Mouse (Mus musculus) Patski (cell line): ENCODE measurements around the gene Ubl7. TPM values are rescaled to one million over a fixed set of nuclear protein-coding genes. Genes with fewer than 3 reads are reported as not detected.

ENCODE experiments used
- ATAC-seq: fragments of 100-300 bp; one replicate; pipeline ENCODE4 v1.8.0; 2021
- CTCF ChIA-PET: fragments of 350-600 bp; sonication (Branson Sonifier 250); formaldehyde crosslinking; loops from one replicate; lab custom pipeline; 2022; ENCODE audit warnings: inconsistent platforms; lab: Charles Lee
- POLR2A ChIA-PET: fragments of 350-600 bp; sonication (Branson Sonifier 250); formaldehyde crosslinking; loops from one replicate; lab custom pipeline; 2022; ENCODE audit warnings: antibody characterized with exemption, inconsistent platforms; lab: Charles Lee
- DNase-seq: peaks from one replicate; pipeline ENCODE4 v3.0.0-alpha.2; 2011; ENCODE audit warnings: low read depth, low spot score
- H3K27me3 ChIP-seq: fragments of 371-371 bp; one replicate; pipeline ENCODE4 v1.5.1; 2021
- CTCF ChIP-seq: fragments of 100-300 bp; IDR thresholded peaks from one replicate; pipeline ENCODE4 v1.5.1; 2021
- in situ Hi-C: fragments of 300-500 bp; cut with MboI; formaldehyde crosslinking; loops from 3 replicates; pipeline ENCODE4 v1.11.1; 2018; ENCODE audit warnings: low pct_unique_long_range_greater_than_20kb, mixed read lengths
- polyA plus RNA-seq: library from polyadenylated mRNA; unstranded; gene quantifications from one replicate; pipeline ENCODE4 v1.2.3, GENCODE M21; 2021

Ubl7 gene
- polyA plus RNA-seq, 1 experiment from 2014 or later: 87.3 TPM

GRCm38 (mm10) chr9:57944572-57944971 lies 33.8 kb downstream of the Ubl7 start:
- TF ChIP-seq CTCF: no peak
- in situ Hi-C loops: no loop called here
- ChIA-PET POLR2A (no interaction called here), CTCF (no interaction called here)
- DNase-seq: no peak
- H3K27me3 ChIP-seq: no peaks in the 10 kb centered on the region
- no peak for ATAC-seq

GRCm38 (mm10) chr9:57945771-57946616 lies 35.2 kb downstream of the Ubl7 start:
- CTCF ChIA-PET: interaction anchor here (0.8 to 1.6 kb wide), 3 partner anchors 10 to 49 kb away, joined by 3 to 5 read pairs (median 4); no protein-coding TSS in a partner anchor
- H3K27me3 ChIP-seq: no peaks in the 10 kb centered on the region
- in situ Hi-C loops: no loop called here
- POLR2A ChIA-PET: no interaction called here
- TF ChIP-seq CTCF: no peak
- DNase-seq: no peak
- ATAC-seq: no peak

- ChIA-PET POLR2A (no interaction called here), CTCF (interaction anchor here (1.3 to 1.6 kb wide), 4 partner anchors 11 to 47 kb away, joined by 3 to 8 read pairs (median 4); no protein-coding TSS in a partner anchor)
- TF ChIP-seq CTCF: no peak
- in situ Hi-C loops: no loop called here
- no peaks in the 10 kb centered on the region for H3K27me3 ChIP-seq
- ATAC-seq: no peak
- no peak for DNase-seq
Observed at GRCm38 (mm10) chr9:57947381-57948030, 36.7 kb downstream of the Ubl7 start.

GRCm38 (mm10) chr9:57948333-57948931 lies 37.7 kb downstream of the Ubl7 start:
- no peak for TF ChIP-seq CTCF
- in situ Hi-C loops: no loop called here
- no peaks in the 10 kb centered on the region for H3K27me3 ChIP-seq
- ChIA-PET CTCF (no interaction called here), POLR2A (interaction anchor here (1.1 kb wide), 1 partner anchor 19 kb away, joined by 3 read pairs; no protein-coding TSS in a partner anchor)
- ATAC-seq (no peak), DNase-seq (no peak)

GRCm38 (mm10) chr9:57949102-57949704 lies 38.4 kb downstream of the Ubl7 start:
- H3K27me3 ChIP-seq: no peaks in the 10 kb centered on the region
- no peak for DNase-seq
- ChIA-PET CTCF (no interaction called here), POLR2A (interaction anchor here (1.1 kb wide), 1 partner anchor 20 kb away, joined by 3 read pairs; no protein-coding TSS in a partner anchor)
- TF ChIP-seq CTCF: no peak
- in situ Hi-C loops: no loop called here
- peak; percentile 24 for ATAC-seq

- no peak for ATAC-seq
- DNase-seq: no peak
- in situ Hi-C loops: no loop called here
- ChIA-PET CTCF (no interaction called here), POLR2A (interaction anchor here (1.1 kb wide), 1 partner anchor 20 kb away, joined by 3 read pairs; no protein-coding TSS in a partner anchor)
- no peak for TF ChIP-seq CTCF
- H3K27me3 ChIP-seq: no peaks in the 10 kb centered on the region
Observed at GRCm38 (mm10) chr9:57949879-57950278, 39.1 kb downstream of the Ubl7 start.

- CTCF ChIA-PET: no interaction called here
Observed at GRCm38 (mm10) chr9:57950519-57950918, 39.7 kb downstream of the Ubl7 start.

GRCm38 (mm10) chr9:57951993-57952392 lies 41.2 kb downstream of the Ubl7 start:
- in situ Hi-C loops: no loop called here
- no peak for ATAC-seq
- POLR2A ChIA-PET: interaction anchor here (0.6 to 2.3 kb wide), 3 partner anchors 11 to 1149 kb away, joined by 4 to 11 read pairs (median 5); no protein-coding TSS in a partner anchor

More at GRCm38 (mm10) chr9:57950519-57950918, 39.7 kb downstream of the Ubl7 start:
- H3K27me3 ChIP-seq: no peaks in the 10 kb centered on the region
- POLR2A ChIA-PET: no interaction called here
- no peak for ATAC-seq
- no peak for TF ChIP-seq CTCF
- no peak for DNase-seq
- in situ Hi-C loops: no loop called here

GRCm38 (mm10) chr9:57954962-57955744 lies 44.4 kb downstream of the Ubl7 start:
- TF ChIP-seq CTCF: no peak
- in situ Hi-C loops: no loop called here
- ChIA-PET CTCF (no interaction called here), POLR2A (interaction anchor here (0.7 kb wide), 1 partner anchor 37 kb away, joined by 3 read pairs; no protein-coding TSS in a partner anchor)
- no peaks in the 10 kb centered on the region for H3K27me3 ChIP-seq
- ATAC-seq: no peak
- DNase-seq: no peak

More at GRCm38 (mm10) chr9:57951993-57952392, 41.2 kb downstream of the Ubl7 start:
- no peak for TF ChIP-seq CTCF
- DNase-seq: no peak
- CTCF ChIA-PET: interaction anchor here (1.1 to 3.1 kb wide), 3 partner anchors 16 to 46 kb away, joined by 3 to 11 read pairs (median 4); no protein-coding TSS in a partner anchor
- no peaks in the 10 kb centered on the region for H3K27me3 ChIP-seq
